Mouse (Mus musculus): ENCODE measurements around the gene Sp1. TPM values are rescaled to one million over a fixed set of nuclear protein-coding genes. Genes with fewer than 3 reads are reported as not detected.

The Sp1 gene
- total RNA-seq, 2 experiments from 2014 or later = 23.0 to 25.1 TPM

DNA sequence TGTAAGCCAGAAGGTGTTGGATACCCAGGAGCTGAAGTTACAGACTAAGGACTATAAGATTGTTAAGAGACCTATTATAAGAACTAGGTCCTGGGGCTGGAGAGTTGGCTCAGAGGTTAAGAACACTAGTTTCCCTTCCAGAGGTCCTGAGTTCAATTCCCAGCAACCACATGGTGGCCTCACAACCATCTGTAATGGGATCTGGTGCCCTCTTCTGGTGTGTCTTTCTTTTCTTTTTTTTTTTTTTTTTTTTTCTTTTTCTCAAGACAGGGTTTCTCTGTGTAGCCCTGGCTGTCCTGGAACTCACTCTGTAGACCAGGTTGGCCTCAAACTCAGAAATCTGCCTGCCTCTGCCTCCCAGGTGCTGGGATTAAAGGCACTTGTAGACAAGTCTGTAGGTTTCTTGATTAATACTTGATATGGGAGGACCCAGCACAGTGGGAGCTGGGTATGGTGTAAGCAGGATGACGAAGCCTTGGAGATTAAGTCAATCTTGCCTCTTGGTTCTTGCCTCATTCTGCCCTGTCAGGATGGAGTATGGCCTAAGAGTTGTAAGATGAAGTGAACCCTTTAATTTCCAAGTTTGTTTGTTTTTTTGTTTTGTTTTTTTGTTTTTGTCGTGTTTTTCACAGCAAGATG, 17.8 kb downstream of the Sp1 start:
- intact Hi-C loops (cut with DNase I) = no loop called here

DNA sequence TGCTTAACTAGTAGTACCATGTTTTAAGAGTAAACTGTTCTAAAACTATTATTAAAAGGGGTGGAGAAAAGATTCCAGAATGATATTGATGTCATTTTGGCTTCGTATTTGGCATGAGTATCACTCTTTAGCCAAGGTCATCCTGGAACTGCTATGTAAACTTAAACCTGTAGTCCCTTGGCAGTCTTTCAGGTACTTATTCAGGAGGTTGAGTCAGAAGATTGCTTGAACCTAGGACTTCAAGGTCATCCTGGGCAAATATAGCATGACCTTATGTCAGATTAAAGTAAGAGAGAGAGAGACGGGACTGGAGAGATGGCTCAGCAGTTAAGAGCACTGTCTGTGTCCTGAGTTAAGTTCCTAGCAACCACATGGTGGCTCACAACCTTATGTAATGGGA, 18.7 kb downstream of the Sp1 start:
- no peak overlapping the region for H3K4me3 ChIP-seq
- DNase-seq = no peak
- TF ChIP-seq CTCF (IDR thresholded peaks at IDR 0.05) = no peak
- peak overlapping the region; percentile 61 for H3K27ac ChIP-seq
- intact Hi-C loops (cut with DNase I) = no loop called here

More for the DNA sequence above, 17.8 kb downstream of the Sp1 start:
- TF ChIP-seq CTCF (IDR thresholded peaks at IDR 0.05) = no peak
- no peak overlapping the region for H3K4me3 ChIP-seq
- no peak for DNase-seq
- peak overlapping the region; percentile 61; the same call in 1 of the 2 replicates for H3K27ac ChIP-seq

DNA sequence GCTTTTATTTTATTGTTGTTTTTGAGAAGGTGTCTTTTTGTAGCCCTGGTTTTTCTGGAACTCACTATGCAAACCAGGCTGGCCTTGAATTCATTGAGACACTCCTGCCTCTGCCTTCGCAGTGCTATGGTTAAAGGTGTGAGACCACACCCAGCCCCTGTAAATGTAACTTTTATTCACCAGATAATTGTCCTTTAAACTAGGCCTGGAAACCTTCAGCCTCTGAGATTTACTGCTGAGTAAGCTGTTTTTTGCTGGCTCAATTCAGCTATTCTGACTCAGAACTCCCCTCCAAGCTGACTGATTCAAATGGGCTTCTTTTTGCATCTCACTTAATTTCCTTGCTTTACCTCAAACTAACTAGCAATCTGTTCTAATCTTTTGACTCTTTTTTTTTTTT, 21.0 kb downstream of the Sp1 start:
- no peak for DNase-seq
- intact Hi-C loops (cut with DNase I) = no loop called here
- Histone ChIP-seq H3K27ac (no peak overlapping the region), H3K4me3 (no peak overlapping the region)
- TF ChIP-seq CTCF (IDR thresholded peaks at IDR 0.05) = no peak

DNA sequence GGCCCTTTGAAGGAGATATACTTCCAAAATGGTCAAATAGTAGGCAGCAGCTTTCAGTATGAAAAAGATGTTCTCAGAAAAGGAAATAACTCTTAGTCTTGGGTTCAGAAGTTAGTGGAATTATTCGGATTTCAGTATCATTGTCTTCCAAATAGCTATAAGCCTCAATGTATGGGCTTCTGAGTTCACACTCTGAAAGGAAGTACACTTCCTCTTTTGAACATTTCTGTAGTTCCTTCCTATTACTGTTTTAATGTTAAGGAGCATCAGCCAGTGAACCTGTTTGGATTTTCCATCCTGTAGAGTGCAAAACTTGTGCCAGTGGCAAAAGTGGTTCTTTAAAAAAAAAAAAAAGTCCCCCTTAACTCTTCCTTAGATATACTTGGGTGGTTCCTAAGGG, 26.1 kb downstream of the Sp1 start:
- Histone ChIP-seq H3K4me3 (no peak overlapping the region), H3K27ac (no peak overlapping the region)
- intact Hi-C loops (cut with DNase I) = no loop called here
- DNase-seq = no peak
- no peak for TF ChIP-seq CTCF (IDR thresholded peaks at IDR 0.05)

DNA sequence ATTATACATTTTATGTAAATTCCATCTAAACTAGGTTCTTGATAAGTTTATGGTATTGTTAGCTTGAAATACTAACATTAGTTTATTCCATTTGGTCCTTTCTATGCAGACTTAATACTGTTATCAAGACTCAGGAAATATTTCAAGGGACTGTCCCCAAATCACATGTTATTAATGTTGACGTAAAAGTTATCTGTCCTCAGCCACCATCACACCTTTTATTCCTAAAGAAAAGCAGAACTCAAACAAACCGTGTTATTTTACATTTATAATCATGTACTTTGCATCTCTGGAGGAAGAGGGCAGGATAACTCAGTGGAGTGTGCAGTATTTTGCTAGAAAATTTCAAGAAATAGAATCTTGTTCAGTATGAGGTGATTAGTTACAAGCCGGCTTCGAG, 27.2 kb downstream of the Sp1 start:
- intact Hi-C loops (cut with DNase I) = no loop called here
- H3K27ac ChIP-seq = no peak overlapping the region
- DNase-seq = no peak
- no peak overlapping the region for H3K4me3 ChIP-seq
- no peak for TF ChIP-seq CTCF (IDR thresholded peaks at IDR 0.05)

DNA sequence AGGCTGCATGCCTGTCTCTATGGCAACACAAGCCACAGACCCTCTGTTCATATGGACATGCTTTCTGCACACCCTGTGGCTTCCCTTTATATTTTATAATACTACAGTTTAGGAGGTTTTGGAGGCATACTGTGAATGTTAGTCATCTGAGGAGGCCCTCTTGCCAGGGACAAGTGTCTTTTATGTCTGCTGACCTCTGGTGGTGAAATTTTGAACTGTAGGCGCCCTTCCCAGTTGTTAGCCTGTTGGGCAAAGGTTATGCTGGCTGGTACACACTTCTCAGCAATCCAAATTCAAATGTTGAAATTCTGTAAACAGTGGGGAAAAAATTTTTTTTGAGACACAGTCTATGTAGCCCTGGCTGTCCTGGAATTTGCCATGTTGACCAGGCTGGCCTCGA, 36.5 kb downstream of the Sp1 start:
- intact Hi-C loops (cut with DNase I) = loop anchor here (1.0 to 5.0 kb wide), 2 partner anchors 61 to 100 kb away; no protein-coding TSS in a partner anchor
- peak; percentile 88 for DNase-seq
- H3K4me3 ChIP-seq = no peak overlapping the region
- no peak overlapping the region for H3K27ac ChIP-seq
- peak; percentile 93; the same call in 1 of the 2 replicates for TF ChIP-seq CTCF (IDR thresholded peaks at IDR 0.05)

DNA sequence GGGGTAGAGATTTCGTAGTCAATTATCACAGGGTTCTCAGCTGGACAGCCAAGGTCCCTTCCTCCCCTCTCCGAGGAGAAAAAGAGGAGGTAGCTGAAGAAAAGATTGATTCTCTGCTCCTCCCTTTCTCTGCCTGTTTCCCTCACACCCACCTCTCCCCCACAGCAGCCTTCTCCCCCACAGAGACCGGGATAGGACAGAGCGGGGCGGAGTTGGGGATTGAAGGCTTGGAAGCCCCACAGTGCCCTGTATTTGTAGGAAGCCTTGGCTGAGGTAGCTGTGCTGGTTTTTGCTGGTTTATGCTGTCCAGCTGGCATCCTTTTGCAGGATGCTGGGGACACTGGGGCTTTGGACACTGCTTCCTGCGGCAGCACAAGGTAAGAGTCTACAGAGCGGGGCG, 39.2 kb downstream of the Sp1 start, which contains the start of gene Amhr2:
TSS of gene Amhr2 (plus strand) at position 222 of the 400 bp plus-strand sequence.
- DNase-seq = no peak
- intact Hi-C loops (cut with DNase I) = no loop called here
- no peak within 1 kb of the TSS for H3K27ac ChIP-seq
- TF ChIP-seq CTCF (IDR thresholded peaks at IDR 0.05) = no peak
- no peak within 1 kb of the TSS for H3K4me3 ChIP-seq

DNA sequence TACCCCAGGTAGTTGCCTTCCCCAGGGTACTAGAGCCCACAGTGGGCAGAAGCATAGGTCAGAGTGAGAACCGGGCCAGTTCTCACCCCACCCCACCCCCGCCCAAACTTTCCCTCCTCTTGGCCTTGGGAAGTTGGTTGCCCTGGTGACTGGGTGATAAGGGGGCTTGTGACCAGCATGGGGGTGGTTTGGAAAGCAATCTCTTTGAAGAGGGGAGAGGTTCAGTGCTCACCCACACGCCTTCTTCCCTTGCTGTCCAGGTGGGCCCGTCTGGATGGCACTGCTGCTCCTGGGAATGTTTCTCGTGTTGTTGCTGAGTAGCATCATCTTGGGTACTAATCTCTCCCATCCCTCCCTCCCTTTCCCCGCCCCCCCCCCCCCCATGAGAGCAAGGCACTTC, 40.5 kb downstream of the Sp1 start:
- intact Hi-C loops (cut with DNase I) = no loop called here

DNA sequence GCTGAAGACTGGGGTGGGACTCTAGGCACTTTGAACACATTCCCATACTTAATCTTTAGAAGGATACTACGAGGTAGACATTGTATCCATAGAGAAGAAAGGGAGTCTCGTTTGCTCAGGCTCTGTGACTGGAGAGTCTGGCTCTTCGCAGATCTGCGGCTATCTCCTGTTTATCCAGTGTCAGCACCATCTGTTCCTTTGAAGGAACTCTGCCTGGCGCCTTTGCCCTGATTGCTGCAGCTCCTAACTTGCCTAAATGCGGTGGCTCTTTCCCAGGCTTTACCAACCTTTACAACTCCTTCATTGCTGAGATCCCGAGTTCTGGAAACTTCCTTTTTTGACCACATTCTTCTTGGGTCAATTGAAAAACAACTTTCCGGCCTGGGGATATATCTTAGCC, 43.4 kb downstream of the Sp1 start:
- Histone ChIP-seq H3K27ac (no peak overlapping the region), H3K4me3 (no peak overlapping the region)
- no peak for DNase-seq
- no peak for TF ChIP-seq CTCF (IDR thresholded peaks at IDR 0.05)
- intact Hi-C loops (cut with DNase I) = no loop called here

More for the DNA sequence above, 40.5 kb downstream of the Sp1 start:
- H3K4me3 ChIP-seq = no peak overlapping the region
- DNase-seq = no peak
- no peak for TF ChIP-seq CTCF (IDR thresholded peaks at IDR 0.05)
- H3K27ac ChIP-seq = no peak overlapping the region

DNA sequence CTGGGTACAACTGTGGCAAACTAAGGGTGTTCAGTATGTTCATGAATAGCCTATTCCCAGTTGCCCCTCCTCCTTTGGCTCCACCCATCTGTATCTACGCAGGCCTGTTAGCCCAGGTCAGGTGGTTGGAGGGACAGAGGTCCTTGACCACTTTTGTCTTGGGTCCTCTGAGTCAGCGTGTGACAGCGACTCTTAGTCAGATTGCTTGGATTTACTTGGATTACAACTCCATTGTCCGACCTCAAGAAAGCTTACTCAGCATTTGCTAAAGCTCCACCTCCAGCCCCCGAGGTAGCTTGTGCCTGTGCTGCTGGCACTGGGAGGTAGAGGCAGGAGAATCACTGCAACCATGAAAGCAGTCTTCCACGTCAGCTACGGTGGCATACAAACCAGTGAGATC, 45.0 kb downstream of the Sp1 start:
- DNase-seq = no peak
- TF ChIP-seq CTCF (IDR thresholded peaks at IDR 0.05) = no peak
- peak overlapping the region; percentile 40 for H3K4me3 ChIP-seq
- intact Hi-C loops (cut with DNase I) = no loop called here
- H3K27ac ChIP-seq = no peak overlapping the region; the same call in 1 of the 2 replicates

DNA sequence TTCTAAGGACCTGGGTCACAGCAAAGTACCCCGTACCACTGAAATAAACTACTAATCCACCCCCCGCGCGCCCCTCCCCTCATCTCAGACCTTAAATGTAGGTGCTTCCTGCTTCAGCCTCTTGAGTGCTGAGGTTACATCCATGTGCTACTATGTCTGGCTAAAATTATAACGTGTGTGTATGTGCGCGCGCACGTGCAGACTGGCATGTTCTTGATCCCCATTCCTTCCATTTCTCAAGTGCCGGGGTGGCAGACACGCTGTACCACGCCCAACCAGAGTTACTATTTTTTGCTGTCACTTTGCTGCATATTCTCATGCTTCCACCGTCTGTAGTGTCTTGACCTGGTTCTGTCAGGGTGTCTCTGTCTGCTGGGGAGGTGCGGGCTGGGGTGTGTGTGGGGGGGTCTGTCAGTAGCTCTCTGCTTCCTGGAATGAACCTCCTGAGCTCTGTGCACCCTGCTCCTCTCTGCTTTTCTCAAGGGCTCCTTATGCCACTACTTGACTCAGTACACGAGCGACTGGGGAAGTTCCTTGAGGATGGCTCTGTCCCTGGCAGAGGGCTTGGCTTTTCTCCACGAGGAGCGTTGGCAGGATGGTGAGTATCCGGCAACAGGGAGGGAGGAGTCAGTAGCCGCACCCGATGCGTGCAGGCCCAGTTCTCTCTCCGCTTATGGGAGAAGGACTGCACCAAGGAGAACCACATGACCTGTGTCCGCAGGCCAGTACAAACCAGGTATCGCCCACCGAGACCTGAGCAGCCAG, 45.9 kb downstream of the Sp1 start:
- Histone ChIP-seq H3K27ac (peak overlapping the region; percentile 77), H3K4me3 (peak overlapping the region; percentile 53)
- intact Hi-C loops (cut with DNase I) = no loop called here
- TF ChIP-seq CTCF (IDR thresholded peaks at IDR 0.05) = no peak
- DNase-seq = peak; percentile 84

DNA sequence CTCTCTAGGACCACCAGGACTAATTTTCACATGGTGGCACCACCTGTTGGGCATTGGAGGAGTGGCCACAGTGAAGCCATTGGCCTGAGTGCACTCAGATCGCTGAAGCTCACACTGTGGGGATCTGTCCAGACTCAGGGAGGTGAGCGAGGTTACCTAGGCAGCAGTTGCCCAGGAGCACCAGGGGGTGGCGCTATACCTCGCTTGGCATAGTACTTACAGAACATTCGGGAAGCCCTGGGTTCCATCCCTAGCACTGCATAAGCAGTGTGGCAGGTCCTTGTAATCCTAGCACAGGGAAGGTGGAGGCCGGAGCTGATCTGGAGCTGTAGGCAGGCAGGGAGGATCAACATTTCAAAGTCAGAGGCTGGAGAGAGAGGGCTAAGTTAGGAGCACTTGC, 50.0 kb downstream of the Sp1 start:
- H3K27ac ChIP-seq = no peak overlapping the region
- intact Hi-C loops (cut with DNase I) = no loop called here
- DNase-seq = no peak
- H3K4me3 ChIP-seq = no peak overlapping the region
- peak; percentile 50 for TF ChIP-seq CTCF (IDR thresholded peaks at IDR 0.05)

DNA sequence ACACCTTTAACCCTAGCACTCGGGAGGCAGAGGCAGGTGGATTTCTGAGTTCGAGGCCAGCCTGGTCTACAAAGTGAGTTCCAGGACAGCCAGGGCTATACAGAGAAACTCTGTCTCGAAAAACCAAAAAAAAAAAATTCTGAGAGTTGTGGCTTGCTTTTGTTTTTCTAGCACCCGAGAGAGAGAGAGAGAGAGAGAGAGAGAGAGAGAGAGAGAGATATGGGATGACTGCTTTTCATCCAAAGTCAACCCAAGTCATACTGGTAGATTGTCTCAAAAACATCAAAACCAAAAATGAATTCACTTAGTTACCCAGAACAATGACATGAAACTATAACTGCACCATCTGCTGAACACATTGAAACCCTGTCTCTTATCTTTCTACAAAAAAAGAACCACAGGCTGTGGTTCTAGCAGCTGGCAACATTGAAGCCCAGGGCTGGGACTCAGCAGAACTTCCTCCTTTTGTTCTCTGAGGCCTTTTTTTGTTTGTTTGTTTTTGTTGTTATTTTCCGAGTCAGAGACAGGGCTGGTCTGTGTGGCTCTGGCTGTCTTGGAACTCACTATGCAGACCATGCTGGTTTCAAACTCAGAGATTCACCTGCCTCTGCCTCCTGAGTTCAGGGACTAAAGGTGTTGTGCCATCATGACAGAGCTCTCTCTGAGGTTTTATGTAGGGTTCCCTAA, 52.2 kb downstream of the Sp1 start:
- intact Hi-C loops (cut with DNase I) = no loop called here
- peak overlapping the region; percentile 79 for H3K4me3 ChIP-seq
- H3K27ac ChIP-seq = peak overlapping the region; percentile 89
- TF ChIP-seq CTCF (IDR thresholded peaks at IDR 0.05) = no peak
- no peak for DNase-seq

Measured in gastrocnemius, adult 2 months (tissue).